Mouse (Mus musculus): ENCODE results near the gene Reep3.

DNA sequence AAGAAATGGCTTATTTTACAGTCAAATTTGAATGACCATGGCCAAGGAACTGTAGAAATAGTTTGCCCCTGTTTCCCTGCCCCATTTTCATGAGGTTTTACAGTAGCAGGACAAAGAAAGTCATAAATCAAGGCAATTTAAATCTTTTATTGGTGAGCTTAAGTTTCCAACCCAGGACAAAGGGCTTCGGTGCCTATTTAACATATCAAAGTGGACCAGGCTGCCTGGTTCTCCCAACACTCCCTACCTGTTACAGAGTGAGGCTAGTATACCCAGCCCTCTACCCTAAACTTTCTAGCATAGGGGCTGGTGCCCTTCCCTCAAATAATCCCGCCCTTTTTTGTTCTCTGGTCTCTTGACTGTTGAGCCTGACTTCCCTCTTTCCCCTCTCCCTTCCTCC lies 127.2 kb downstream of the Reep3 start:
- no peak for TF ChIP-seq CTCF (conservative IDR thresholded peaks at IDR 0.05; ENCODE audit: low read length)
- no peak; the same call in 1 of the 2 replicates for TF ChIP-seq NANOG (IDR thresholded peaks at IDR 0.05; ENCODE audit: borderline replicate concordance, low read length)
- no peak for TF ChIP-seq POU5F1 (IDR thresholded peaks at IDR 0.05; ENCODE audit: borderline replicate concordance, low read length)

Measured in E14TG2a.4 (cell line).